Mouse (Mus musculus) kidney, embryonic 14.5 days (tissue): ENCODE data around the gene Cdyl. TPM values are rescaled to one million over a fixed set of nuclear protein-coding genes. Genes with fewer than 3 reads are reported as not detected.

Experiments
- ATAC-seq: fragments of 200-750 bp; cut with Nextera tagmentation; 2 replicates; pipeline ENCODE4 v1.8.0; 2017; ENCODE audit warnings: moderate number of reproducible peaks, mild to moderate bottlenecking, moderate TSS enrichment, moderate library complexity; ENCODE audit not compliant: low FRiP score, low TSS enrichment
- H3K27ac ChIP-seq: fragments of 300-500 bp; sonication (generic); 2 replicates; pipeline ENCODE4 v1.5.1; 2014; ENCODE audit warnings: low read depth, mild to moderate bottlenecking, low read length, moderate library complexity, mixed read lengths
- H3K27me3 ChIP-seq: fragments of 300-500 bp; sonication (generic); 2 replicates; pipeline ENCODE4 v1.6.1; 2014; ENCODE audit warnings: mild to moderate bottlenecking, low read length; ENCODE audit not compliant: control insufficient read depth, insufficient read depth
- H3K36me3 ChIP-seq: fragments of 300-500 bp; sonication (generic); 2 replicates; pipeline ENCODE4 v1.6.1; 2014; ENCODE audit warnings: low read length, mixed read lengths; ENCODE audit not compliant: control insufficient read depth, insufficient read depth
- H3K4me1 ChIP-seq: fragments of 300-500 bp; sonication (generic); 2 replicates; pipeline ENCODE4 v1.6.1; 2014; ENCODE audit warnings: low read length, mixed read lengths; ENCODE audit not compliant: control insufficient read depth, insufficient read depth
- H3K4me2 ChIP-seq: fragments of 300-500 bp; sonication (generic); replicated peaks from 2 replicates; pipeline ENCODE4 v1.6.1; 2014; ENCODE audit warnings: low read depth, mild to moderate bottlenecking, low read length
- H3K4me3 ChIP-seq: fragments of 300-500 bp; sonication (generic); 2 replicates; pipeline ENCODE4 v1.5.1; 2014; ENCODE audit warnings: mild to moderate bottlenecking, low read length
- H3K9ac ChIP-seq: fragments of 300-500 bp; sonication (generic); 2 replicates; pipeline ENCODE4 v1.6.1; 2014; ENCODE audit warnings: low read depth, mild to moderate bottlenecking, low read length, moderate library complexity
- H3K9me3 ChIP-seq: fragments of 300-500 bp; sonication (generic); 2 replicates; pipeline ENCODE4 v1.6.1; 2016; ENCODE audit warnings: low read length; ENCODE audit not compliant: control insufficient read depth
- WGBS: fragments of 180-500 bp; shearing (Covaris S2); extraction: QIAGEN DNeasy Blood & Tissue Kit; methylation state at CpG from one replicate; pipeline ENCODE4 v1.1.7; 2014; 5-methylcytosine and 5-hydroxymethylcytosine counted together
- polyA plus RNA-seq: library from polyadenylated mRNA; unstranded; fragments of >200 nt; fragmentation: Nextera tagmentation; extraction: Ambion mirVana; gene quantifications from 2 replicates; pipeline ENCODE4 v1.2.1, GENCODE M21; 2014

Gene Cdyl
- 11.9 and 18.4 TPM in 2 replicates for polyA plus RNA-seq

- H3K4me1 ChIP-seq = no peaks in the 10 kb centered on the region
- H3K9ac ChIP-seq = no peak within 1 kb of the TSS
- H3K27me3 ChIP-seq = no peaks in the 10 kb centered on the region
- H3K27ac ChIP-seq = no peak within 1 kb of the TSS
- no peak within 1 kb of the TSS for H3K4me2 ChIP-seq
- H3K36me3 ChIP-seq = no peaks in the 10 kb centered on the region
- H3K4me3 ChIP-seq = no peak within 1 kb of the TSS
- no peaks in the 10 kb centered on the region for H3K9me3 ChIP-seq
- WGBS = 33% methylated on average over 4 of the region's 4 CpGs
- peak; percentile 87; the same call in 1 of the 2 replicates for ATAC-seq
Observed at GRCm38 (mm10) chr13:35659406-35659985, at the start of gene Cdyl. Cdyl (plus strand) TSS chr13:35659833.

- H3K4me3 ChIP-seq = no peak overlapping the region
- no peaks in the 10 kb centered on the region for H3K27me3 ChIP-seq
- H3K9ac ChIP-seq = no peak overlapping the region
- ATAC-seq = no peak
- H3K36me3 ChIP-seq = no peaks in the 10 kb centered on the region
- no peak overlapping the region for H3K27ac ChIP-seq
- no peaks in the 10 kb centered on the region for H3K4me1 ChIP-seq
- H3K9me3 ChIP-seq = no peaks in the 10 kb centered on the region
- H3K4me2 ChIP-seq = no peak overlapping the region
Observed at GRCm38 (mm10) chr13:35610718-35611117, 48.9 kb upstream of the Cdyl start.

- H3K4me3 ChIP-seq = no peak overlapping the region
- no peaks in the 10 kb centered on the region for H3K27me3 ChIP-seq
- H3K9me3 ChIP-seq = no peaks in the 10 kb centered on the region
- no peak overlapping the region for H3K27ac ChIP-seq
- H3K9ac ChIP-seq = no peak overlapping the region
- H3K4me2 ChIP-seq = no peak overlapping the region
- no peaks in the 10 kb centered on the region for H3K4me1 ChIP-seq
- ATAC-seq = no peak
- 100% methylated on average over 1 of the region's 1 CpGs for WGBS
- no peaks in the 10 kb centered on the region for H3K36me3 ChIP-seq
Observed at GRCm38 (mm10) chr13:35612506-35612905, 47.1 kb upstream of the Cdyl start.

GRCm38 (mm10) chr13:35614832-35615479 lies 44.7 kb upstream of the Cdyl start:
- no peak overlapping the region for H3K4me3 ChIP-seq
- H3K9me3 ChIP-seq = no peaks in the 10 kb centered on the region
- ATAC-seq = no peak
- 84% methylated on average over 4 of the region's 4 CpGs for WGBS
- H3K36me3 ChIP-seq = no peaks in the 10 kb centered on the region
- H3K4me2 ChIP-seq = no peak overlapping the region
- H3K9ac ChIP-seq = no peak overlapping the region
- no peak overlapping the region for H3K27ac ChIP-seq
- no peaks in the 10 kb centered on the region for H3K27me3 ChIP-seq
- no peaks in the 10 kb centered on the region for H3K4me1 ChIP-seq

GRCm38 (mm10) chr13:35616524-35617099 lies 43.0 kb upstream of the Cdyl start:
- Histone ChIP-seq H3K36me3 (no peaks in the 10 kb centered on the region), H3K9me3 (no peaks in the 10 kb centered on the region), H3K4me3 (no peak overlapping the region), H3K9ac (no peak overlapping the region), H3K27ac (no peak overlapping the region), H3K4me1 (no peaks in the 10 kb centered on the region), H3K4me2 (no peak overlapping the region), H3K27me3 (no peaks in the 10 kb centered on the region)
- WGBS = 78% methylated on average over 4 of the region's 4 CpGs
- no peak for ATAC-seq

- Histone ChIP-seq H3K4me3 (no peak overlapping the region), H3K4me1 (no peaks in the 10 kb centered on the region), H3K27me3 (no peaks in the 10 kb centered on the region), H3K27ac (no peak overlapping the region), H3K9ac (no peak overlapping the region), H3K9me3 (no peaks in the 10 kb centered on the region), H3K36me3 (no peaks in the 10 kb centered on the region), H3K4me2 (no peak overlapping the region)
- ATAC-seq = no peak
- WGBS = 94% methylated on average over 2 of the region's 2 CpGs
Observed at GRCm38 (mm10) chr13:35619356-35619755, 40.3 kb upstream of the Cdyl start.

GRCm38 (mm10) chr13:35620756-35621155 lies 38.9 kb upstream of the Cdyl start:
- no peak overlapping the region for H3K27ac ChIP-seq
- H3K9me3 ChIP-seq = no peaks in the 10 kb centered on the region
- H3K27me3 ChIP-seq = no peaks in the 10 kb centered on the region
- H3K9ac ChIP-seq = no peak overlapping the region
- H3K36me3 ChIP-seq = no peaks in the 10 kb centered on the region
- WGBS = 71% methylated on average over 1 of the region's 1 CpGs
- no peak for ATAC-seq
- H3K4me1 ChIP-seq = no peaks in the 10 kb centered on the region
- no peak overlapping the region for H3K4me3 ChIP-seq
- no peak overlapping the region for H3K4me2 ChIP-seq

- Histone ChIP-seq H3K4me3 (no peak overlapping the region), H3K4me2 (no peak overlapping the region), H3K9me3 (no peaks in the 10 kb centered on the region), H3K27ac (no peak overlapping the region), H3K4me1 (no peaks in the 10 kb centered on the region), H3K27me3 (no peaks in the 10 kb centered on the region), H3K36me3 (no peaks in the 10 kb centered on the region), H3K9ac (no peak overlapping the region)
- ATAC-seq = no peak
- 85% methylated on average over 3 of the region's 3 CpGs for WGBS
Observed at GRCm38 (mm10) chr13:35624831-35625230, 34.8 kb upstream of the Cdyl start.

GRCm38 (mm10) chr13:35625556-35625955 lies 34.1 kb upstream of the Cdyl start:
- Histone ChIP-seq H3K4me2 (no peak overlapping the region), H3K4me3 (no peak overlapping the region), H3K36me3 (no peaks in the 10 kb centered on the region), H3K9ac (no peak overlapping the region), H3K9me3 (no peaks in the 10 kb centered on the region), H3K27me3 (no peaks in the 10 kb centered on the region), H3K4me1 (no peaks in the 10 kb centered on the region), H3K27ac (no peak overlapping the region)
- 47% methylated on average over 3 of the region's 3 CpGs for WGBS
- no peak for ATAC-seq
